Mouse (Mus musculus) regulatory T cell (primary cell): ENCODE results near the gene Bnipl.

Experiments used
- in situ Hi-C: fragments of 300-600 bp; cut with MboI, MseI; formaldehyde crosslinking; loops from one replicate; pipeline ENCODE4 v1.15.1; 2025; ENCODE audit warnings: high pct_unique_total_duplicates

Gene Bnipl

GRCm38 (mm10) chr3:95280747-95281146, 29.8 kb upstream of the Bnipl start:
- in situ Hi-C loops = no loop called here

GRCm38 (mm10) chr3:95277149-95277551, 26.2 kb upstream of the Bnipl start:
- in situ Hi-C loops = no loop called here

- in situ Hi-C loops = no loop called here
These were observed 25.5 kb upstream of the Bnipl start for GRCm38 (mm10) chr3:95276428-95276934.

- in situ Hi-C loops = no loop called here
These were observed 24.2 kb upstream of the Bnipl start for GRCm38 (mm10) chr3:95275161-95275560.

- in situ Hi-C loops = loop anchor here (25.0 kb wide), 1 partner anchor 1337 kb away; the partner anchor contains the start of gene Gm9117
These were observed 23.5 kb upstream of the Bnipl start for GRCm38 (mm10) chr3:95274453-95274852.

- in situ Hi-C loops = loop anchor here (25.0 kb wide), 1 partner anchor 1336 kb away; the partner anchor contains the start of gene Gm9117
These were observed 22.5 kb upstream of the Bnipl start for GRCm38 (mm10) chr3:95273471-95273870.

GRCm38 (mm10) chr3:95270766-95271364, 19.9 kb upstream of the Bnipl start:
- in situ Hi-C loops = loop anchor here (25.0 kb wide), 1 partner anchor 1334 kb away; the partner anchor contains the start of gene Gm9117

- in situ Hi-C loops = loop anchor here (10.0 to 25.0 kb wide), 2 partner anchors 755 to 1332 kb away; partner anchors contain the start of gene Gm9117
These were observed 18.8 kb upstream of the Bnipl start for GRCm38 (mm10) chr3:95269789-95270188.

- in situ Hi-C loops = loop anchor here (10.0 to 25.0 kb wide), 2 partner anchors 753 to 1331 kb away; partner anchors contain the start of gene Gm9117
These were observed 16.9 kb upstream of the Bnipl start for GRCm38 (mm10) chr3:95267855-95268254.

- in situ Hi-C loops = loop anchor here (10.0 to 25.0 kb wide), 2 partner anchors 751 to 1329 kb away; partner anchors contain the start of gene Gm9117
These were observed 15.1 kb upstream of the Bnipl start for GRCm38 (mm10) chr3:95266052-95266451.

GRCm38 (mm10) chr3:95264724-95265123, 13.7 kb upstream of the Bnipl start:
- in situ Hi-C loops = loop anchor here (10.0 to 25.0 kb wide), 2 partner anchors 750 to 1327 kb away; partner anchors contain the start of gene Gm9117

GRCm38 (mm10) chr3:95263089-95263739, 12.2 kb upstream of the Bnipl start:
- in situ Hi-C loops = loop anchor here (10.0 to 25.0 kb wide), 2 partner anchors 748 to 1326 kb away; partner anchors contain the start of gene Gm9117

- in situ Hi-C loops = loop anchor here (10.0 to 25.0 kb wide), 2 partner anchors 747 to 1325 kb away; partner anchors contain the start of gene Gm9117
These were observed 11.0 kb upstream of the Bnipl start for GRCm38 (mm10) chr3:95261975-95262374.

- in situ Hi-C loops = loop anchor here (25.0 kb wide), 1 partner anchor 1320 kb away; the partner anchor contains the start of gene Gm9117
These were observed 5.9 kb upstream of the Bnipl start for GRCm38 (mm10) chr3:95256931-95257330.

GRCm38 (mm10) chr3:95250361-95250760, 632 bp downstream of the Bnipl start:
- in situ Hi-C loops = loop anchor here (25.0 kb wide), 1 partner anchor 1313 kb away; the partner anchor contains the start of gene Gm9117

GRCm38 (mm10) chr3:95247660-95248336, 3.2 kb downstream of the Bnipl start:
- in situ Hi-C loops = no loop called here

- in situ Hi-C loops = no loop called here
These were observed 4.3 kb downstream of the Bnipl start for GRCm38 (mm10) chr3:95246465-95247231.

GRCm38 (mm10) chr3:95243086-95243485, 7.9 kb downstream of the Bnipl start:
- in situ Hi-C loops = no loop called here

GRCm38 (mm10) chr3:95241498-95241897, 9.5 kb downstream of the Bnipl start, which contains the start of gene Gm128:
Gene Gm128, minus strand, starts transcription at chr3:95241598.
- in situ Hi-C loops = no loop called here

- in situ Hi-C loops = no loop called here
These were observed 10.1 kb downstream of the Bnipl start for GRCm38 (mm10) chr3:95240900-95241299.

GRCm38 (mm10) chr3:95239971-95240370, 11.0 kb downstream of the Bnipl start:
- in situ Hi-C loops = no loop called here
